Mouse (Mus musculus) monocyte, adult 2 months (primary cell): ENCODE results near the gene Zcwpw1.
"Not testable (repeated sequence)": the region's sequence is repeated elsewhere in the genome, so short reads cannot be mapped to it uniquely, and the experiment has no call there.

Experiments
- DNase-seq, 2 experiments: peaks; one replicate each; pipeline ENCODE4 v3.0.0; 2022; ENCODE audit warnings: low spot score in 2 of 2, low read depth in 1 of 2

The Zcwpw1 gene

DNA sequence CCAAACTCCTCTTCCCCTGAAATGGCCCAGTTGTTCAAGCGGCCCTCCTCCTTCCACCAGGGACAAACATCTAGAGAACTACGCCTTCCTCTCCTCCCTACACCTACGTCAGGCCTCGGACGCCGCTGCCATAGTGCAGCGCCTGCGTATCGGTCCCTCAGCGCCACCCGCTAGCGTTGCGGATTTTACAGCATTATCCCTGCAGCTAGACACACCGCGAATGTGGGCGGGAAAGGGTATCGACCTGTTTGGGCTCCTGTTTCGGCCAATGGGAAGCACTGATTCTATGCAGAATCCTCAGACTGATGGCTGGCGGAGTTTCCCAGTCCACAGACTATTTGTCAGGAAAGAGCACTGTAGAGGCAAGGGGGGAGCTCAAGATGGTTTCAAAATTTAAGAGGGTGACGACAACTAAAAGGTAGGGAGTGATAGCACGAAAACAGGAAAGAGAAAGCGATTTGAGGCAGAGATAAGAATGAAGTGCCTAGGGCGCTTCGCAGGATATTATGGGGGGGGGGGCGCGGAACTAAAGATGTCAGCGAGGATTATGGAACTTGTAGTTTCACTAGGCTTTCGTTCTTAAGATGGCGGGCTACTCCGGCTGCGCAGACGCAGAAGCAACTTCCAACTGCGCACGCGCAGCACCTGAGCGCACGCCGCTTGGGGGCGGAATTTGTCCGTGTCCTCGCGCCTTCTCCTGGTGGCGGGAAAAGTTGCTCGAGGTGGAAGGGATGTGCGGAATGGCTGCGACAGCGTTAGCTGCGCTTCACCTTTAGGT is at the start of gene Zcwpw1, which contains the start of gene Mepce:
Gene Zcwpw1 (plus strand): TSS at position 648 of the 778 bp plus-strand sequence.
Gene Mepce (minus strand): TSS at position 505 of the 778 bp plus-strand sequence.
- DNase-seq: peak; percentile 90

- DNase-seq: no peak
These were observed 49.1 kb upstream of the Zcwpw1 start for GRCm38 (mm10) chr5:137738516-137738915.

- DNase-seq: no peak
These were observed 48.1 kb upstream of the Zcwpw1 start for GRCm38 (mm10) chr5:137739471-137739870.

DNA sequence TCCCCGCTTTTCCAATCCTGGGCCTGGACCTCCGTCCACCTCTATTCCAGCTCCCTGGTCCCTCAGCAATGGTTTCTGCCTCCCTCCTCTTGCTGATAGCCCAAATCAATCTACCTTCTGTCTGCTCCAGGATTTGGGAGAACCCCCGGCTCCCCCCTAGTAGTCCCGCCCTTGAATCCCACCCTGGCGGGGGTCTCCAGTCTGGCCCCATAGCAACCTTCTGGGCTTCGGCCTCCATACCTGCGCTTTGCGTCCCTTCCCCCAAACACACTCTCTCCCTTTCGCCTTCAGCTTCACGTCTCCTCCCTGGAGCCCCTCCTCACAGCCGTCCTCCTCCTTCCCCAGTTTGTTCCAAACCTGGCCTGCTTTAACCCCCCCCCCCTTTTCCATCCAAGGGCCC is 47.1 kb upstream of the Zcwpw1 start:
- no peak for DNase-seq

GRCm38 (mm10) chr5:137741023-137741931 is 46.3 kb upstream of the Zcwpw1 start, which contains the start of gene Nyap1:
Gene Nyap1 (minus strand): TSS chr5:137741607.
- DNase-seq: peak; percentile 37 to 54

GRCm38 (mm10) chr5:137742048-137742447 is 45.5 kb upstream of the Zcwpw1 start:
- DNase-seq: no peak

GRCm38 (mm10) chr5:137742836-137743235 is 44.8 kb upstream of the Zcwpw1 start:
- DNase-seq: no peak

- no peak for DNase-seq
These were observed 43.4 kb upstream of the Zcwpw1 start for GRCm38 (mm10) chr5:137744197-137744596.

DNA sequence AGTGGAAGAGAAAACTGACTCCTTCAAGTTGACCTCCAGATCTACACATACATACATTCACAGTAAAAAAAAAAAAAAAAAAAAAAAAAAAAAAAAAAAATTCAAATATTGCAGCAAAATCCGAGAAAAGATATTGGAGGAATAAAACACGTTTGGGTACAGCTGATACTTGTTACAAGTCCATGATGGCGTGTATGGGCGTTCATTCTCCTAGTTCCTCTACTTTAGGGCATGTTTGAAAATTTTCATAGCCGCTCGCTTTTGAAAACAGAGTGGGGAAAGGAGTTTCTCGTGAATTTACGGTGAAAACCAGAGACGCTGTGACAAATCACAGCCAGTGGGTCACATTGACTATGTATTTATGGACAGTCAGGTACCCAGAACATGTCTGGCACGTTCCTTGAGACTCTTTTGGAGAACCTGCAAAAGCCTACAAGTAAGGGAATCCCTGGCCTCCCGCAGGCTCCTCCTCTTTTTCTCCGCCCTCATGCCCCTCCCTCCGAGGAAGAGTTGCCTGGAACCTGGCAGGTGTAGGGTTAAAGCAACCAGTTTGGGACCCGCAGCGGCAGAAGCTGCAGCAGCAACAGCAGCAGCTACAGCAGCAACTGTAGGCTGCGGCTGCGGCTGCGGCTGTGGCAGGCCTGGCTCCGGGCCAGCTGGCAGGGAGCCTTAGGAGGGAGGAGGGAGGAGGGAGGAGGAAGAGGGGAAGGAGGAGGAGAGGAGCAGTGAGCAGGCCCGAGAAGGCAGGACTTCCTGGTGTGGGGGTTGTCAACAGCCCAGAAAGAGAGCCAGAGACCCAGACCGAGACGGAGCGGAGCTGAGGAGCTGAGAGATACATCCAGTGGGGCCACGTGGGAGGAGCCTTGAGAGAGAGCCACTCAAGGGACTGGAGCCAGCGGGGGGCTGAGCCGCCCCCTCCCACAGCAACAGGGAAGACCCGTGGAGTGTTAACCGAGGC is 42.1 kb upstream of the Zcwpw1 start, which contains the start of gene Tsc22d4:
Gene Tsc22d4 (plus strand): TSS at position 517 of the 958 bp plus-strand sequence.
- peak; percentile 58 to 77 for DNase-seq

GRCm38 (mm10) chr5:137746282-137746850 is 41.2 kb upstream of the Zcwpw1 start:
- DNase-seq: no peak

- no peak for DNase-seq
These were observed 40.7 kb upstream of the Zcwpw1 start for GRCm38 (mm10) chr5:137746851-137747325.

GRCm38 (mm10) chr5:137747326-137747961 is 40.2 kb upstream of the Zcwpw1 start:
- no peak for DNase-seq

DNA sequence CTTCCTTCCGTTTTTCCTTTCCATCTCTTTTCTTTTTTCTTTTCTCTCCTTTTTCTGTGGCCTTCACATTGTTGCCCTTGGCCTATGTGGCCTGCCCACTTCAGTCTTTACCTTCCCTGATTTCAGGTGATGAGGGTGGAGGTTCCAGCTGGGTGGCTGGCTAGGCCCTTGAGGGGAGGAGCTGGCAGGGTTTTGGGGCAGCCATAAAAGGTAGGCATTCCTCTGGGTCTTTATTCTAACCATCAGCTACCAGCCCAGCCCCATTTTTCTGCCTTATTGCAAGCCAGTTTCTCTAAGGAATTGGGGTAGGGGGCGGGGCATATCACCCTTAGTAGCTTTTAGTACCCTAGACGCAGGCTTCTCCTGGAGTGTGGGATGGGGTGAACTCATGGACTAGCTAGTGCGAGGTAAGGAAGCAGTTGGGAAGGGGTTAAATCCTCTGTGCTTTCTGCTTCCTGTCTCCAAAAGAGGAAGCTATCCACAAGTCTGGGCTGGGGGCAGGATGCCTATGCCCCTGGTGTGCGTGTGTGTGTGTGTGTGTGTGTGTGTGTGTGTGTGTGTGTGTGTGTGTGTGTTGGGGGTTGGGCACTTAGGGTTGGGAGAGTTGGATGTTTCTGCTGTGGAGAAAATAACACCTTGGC is 39.3 kb upstream of the Zcwpw1 start:
- DNase-seq: peak in 1 of 2 experiments; percentile 22

- no peak for DNase-seq
These were observed 38.3 kb upstream of the Zcwpw1 start for GRCm38 (mm10) chr5:137749196-137749836.

DNA sequence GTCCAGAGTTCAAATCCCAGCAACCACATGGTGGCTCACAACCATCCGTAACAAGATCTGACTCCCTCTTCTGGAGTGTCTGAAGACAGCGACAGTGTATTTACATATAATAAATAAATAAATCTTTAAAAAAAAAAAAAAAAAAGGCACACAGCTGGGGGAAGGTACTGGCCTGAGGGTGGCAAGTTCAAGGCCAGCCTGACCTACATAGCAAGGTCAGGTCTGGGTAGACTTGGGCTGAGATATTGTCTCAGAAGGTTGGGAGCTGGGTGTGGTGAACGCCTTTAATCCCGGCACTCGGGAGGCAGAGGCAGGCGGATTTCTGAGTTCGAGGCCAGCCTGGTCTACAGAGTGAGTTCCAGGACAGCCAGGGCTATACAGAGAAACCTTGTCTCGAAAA is 37.4 kb upstream of the Zcwpw1 start:
- DNase-seq: not testable (repeated sequence)

- DNase-seq: no peak
These were observed 36.2 kb upstream of the Zcwpw1 start for GRCm38 (mm10) chr5:137751221-137751887.

DNA sequence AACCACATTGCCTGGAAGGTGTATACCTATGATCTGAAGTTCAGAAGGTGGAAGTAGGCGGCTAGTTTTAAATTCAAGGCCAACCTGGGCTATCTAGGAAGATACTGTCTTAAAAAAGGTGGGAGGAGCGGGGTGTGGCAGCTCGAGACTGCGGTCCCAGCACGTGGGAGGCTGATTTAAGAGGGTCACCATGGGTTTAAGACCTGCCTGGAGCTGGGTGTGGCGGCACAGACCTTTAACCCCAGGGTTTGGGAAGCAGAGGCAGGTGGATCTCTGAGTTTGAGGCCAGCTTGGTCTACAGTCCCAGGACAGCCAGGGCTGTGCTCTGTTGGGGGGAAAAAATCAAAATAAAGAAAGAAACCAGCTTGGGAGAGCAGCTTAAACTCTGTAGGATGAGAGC is 35.6 kb upstream of the Zcwpw1 start:
- no peak for DNase-seq
